Mouse (Mus musculus): ENCODE results near the gene Uvrag.

Uvrag gene

GRCm38 (mm10) chr7:99140984-99141918 is at the start of gene Uvrag:
Gene Uvrag, minus strand, starts transcription at chr7:99141141.
- DNase-seq (ENCODE audit: low read depth, low spot score), result peak; percentile 100

GRCm38 (mm10) chr7:99189885-99190284 is 48.9 kb upstream of the Uvrag start:
- no peak for DNase-seq (ENCODE audit: low read depth, low spot score)

GRCm38 (mm10) chr7:99188630-99189029 is 47.7 kb upstream of the Uvrag start:
- DNase-seq (ENCODE audit: low read depth, low spot score), result no peak

- no peak for DNase-seq (ENCODE audit: low read depth, low spot score)
Measured at GRCm38 (mm10) chr7:99187451-99187850, 46.5 kb upstream of the Uvrag start.

GRCm38 (mm10) chr7:99185405-99185804 is 44.5 kb upstream of the Uvrag start:
- no peak for DNase-seq (ENCODE audit: low read depth, low spot score)

- DNase-seq (ENCODE audit: low read depth, low spot score), result no peak
Measured at GRCm38 (mm10) chr7:99183751-99184150, 42.8 kb upstream of the Uvrag start.

GRCm38 (mm10) chr7:99182432-99183172 is 41.7 kb upstream of the Uvrag start, which contains the start of gene Dgat2:
Gene Dgat2, minus strand, starts transcription at chr7:99182719.
- peak; percentile 96 for DNase-seq (ENCODE audit: low read depth, low spot score)

GRCm38 (mm10) chr7:99181619-99182431 is 40.9 kb upstream of the Uvrag start:
- peak; percentile 63 for DNase-seq (ENCODE audit: low read depth, low spot score)

- no peak for DNase-seq (ENCODE audit: low read depth, low spot score)
Measured at GRCm38 (mm10) chr7:99180162-99180561, 39.2 kb upstream of the Uvrag start.

- peak; percentile 37 for DNase-seq (ENCODE audit: low read depth, low spot score)
Measured at GRCm38 (mm10) chr7:99179271-99179670, 38.3 kb upstream of the Uvrag start.

- DNase-seq (ENCODE audit: low read depth, low spot score), result peak; percentile 72
Measured at GRCm38 (mm10) chr7:99177386-99177785, 36.4 kb upstream of the Uvrag start.

GRCm38 (mm10) chr7:99175666-99176065 is 34.7 kb upstream of the Uvrag start:
- no peak for DNase-seq (ENCODE audit: low read depth, low spot score)

- no peak for DNase-seq (ENCODE audit: low read depth, low spot score)
Measured at GRCm38 (mm10) chr7:99175118-99175517, 34.2 kb upstream of the Uvrag start.

GRCm38 (mm10) chr7:99174006-99174405 is 33.1 kb upstream of the Uvrag start:
- DNase-seq (ENCODE audit: low read depth, low spot score), result no peak

GRCm38 (mm10) chr7:99172898-99173297 is 32.0 kb upstream of the Uvrag start:
- DNase-seq (ENCODE audit: low read depth, low spot score), result peak; percentile 25

GRCm38 (mm10) chr7:99171730-99172463 is 31.0 kb upstream of the Uvrag start:
- no peak for DNase-seq (ENCODE audit: low read depth, low spot score)

- no peak for DNase-seq (ENCODE audit: low read depth, low spot score)
Measured at GRCm38 (mm10) chr7:99170519-99170918, 29.6 kb upstream of the Uvrag start.

GRCm38 (mm10) chr7:99169717-99170403 is 28.9 kb upstream of the Uvrag start:
- peak; percentile 65 for DNase-seq (ENCODE audit: low read depth, low spot score)

- DNase-seq (ENCODE audit: low read depth, low spot score), result peak; percentile 47
Measured at GRCm38 (mm10) chr7:99168756-99169155, 27.8 kb upstream of the Uvrag start.

- no peak for DNase-seq (ENCODE audit: low read depth, low spot score)
Measured at GRCm38 (mm10) chr7:99167939-99168338, 27.0 kb upstream of the Uvrag start.
